Mouse (Mus musculus) neutrophil, adult 5-6 weeks (primary cell): ENCODE results near the gene Tmub1. TPM values are rescaled to one million over a fixed set of nuclear protein-coding genes. Genes with fewer than 3 reads are reported as not detected.
"Not testable (repeated sequence)": the region's sequence is repeated elsewhere in the genome, so short reads cannot be mapped to it uniquely, and the experiment has no call there.

Experiments used
- ATAC-seq: fragments of 151-379, 151-347 bp; 2 replicates; pipeline ENCODE4 v1.8.0; 2017; ENCODE audit warnings: mild to moderate bottlenecking, moderate TSS enrichment; ENCODE audit not compliant: insufficient number of reproducible peaks, poor library complexity, low FRiP score, severe bottlenecking; ENCODE audit errors: extremely low read depth
- total RNA-seq: library from RNA; stranded (forward); fragments of 200-1000 nt; gene quantifications from 2 replicates; pipeline ENCODE4 v1.2.3, GENCODE M21; 2017

Gene Tmub1
- total RNA-seq, 1 experiment from 2014 or later, result 29.4 TPM

- ATAC-seq, result no peak
These were observed 46.6 kb downstream of the Tmub1 start for GRCm38 (mm10) chr5:24400911-24401605.

DNA sequence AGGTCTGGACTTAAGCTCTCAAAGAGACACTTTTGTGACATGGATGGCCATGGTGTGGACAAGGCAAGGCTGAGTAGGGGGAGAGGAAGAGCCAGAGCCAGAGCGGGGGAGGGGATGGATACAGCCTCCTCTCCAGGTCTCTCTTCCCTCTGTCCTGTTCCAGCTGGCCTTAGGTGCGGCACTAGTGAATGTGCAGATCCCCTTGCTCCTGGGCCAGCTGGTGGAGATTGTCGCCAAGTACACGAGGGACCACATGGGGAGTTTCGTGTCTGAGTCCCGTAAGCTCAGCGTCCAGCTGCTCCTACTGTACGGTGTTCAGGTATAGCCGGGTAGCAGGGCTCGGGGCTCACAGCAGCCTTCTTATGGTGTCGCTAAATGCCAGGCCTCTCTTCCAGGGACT, 47.3 kb downstream of the Tmub1 start:
- no peak for ATAC-seq

GRCm38 (mm10) chr5:24399686-24400085, 48.0 kb downstream of the Tmub1 start:
- no peak for ATAC-seq

DNA sequence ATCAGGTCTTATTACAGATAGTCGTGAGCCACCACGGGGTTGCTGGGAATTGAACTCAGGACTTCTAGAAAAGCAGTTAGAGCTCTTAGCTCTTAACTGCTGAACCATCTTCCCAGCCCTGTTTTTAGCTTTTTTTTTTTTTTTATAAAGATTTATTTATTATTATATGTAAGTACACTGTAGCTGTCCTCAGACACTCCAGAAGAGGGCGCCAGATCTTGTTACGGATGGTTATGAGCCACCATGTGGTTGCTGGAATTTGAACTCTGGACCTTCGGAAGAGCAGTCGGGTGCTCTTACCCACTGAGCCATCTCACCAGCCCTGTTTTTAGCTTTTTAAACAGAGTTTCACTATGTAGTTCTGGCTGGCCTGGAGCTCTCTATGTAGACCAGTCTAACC, 51.4 kb downstream of the Tmub1 start:
- not testable (repeated sequence) for ATAC-seq

Other genes with a start within 250 kb of the Tmub1 start
- gene Kcnh2, start 96.2 kb downstream of the Tmub1 start, total RNA-seq, result 0.12 TPM in 1 of 2 replicates, not detected in the other
- gene Nos3, start 83.0 kb downstream of the Tmub1 start, total RNA-seq, result not detected in 2 replicates
- gene Atg9b, start 55.7 kb downstream of the Tmub1 start, total RNA-seq, result not detected in 2 replicates
- gene Abcb8, start 54.2 kb downstream of the Tmub1 start, total RNA-seq, result 5.0 and 5.2 TPM in 2 replicates
- gene Asic3, start 34.5 kb downstream of the Tmub1 start, total RNA-seq, result 0.23 TPM in 1 of 2 replicates, not detected in the other
- gene Cdk5, start 24.3 kb downstream of the Tmub1 start, total RNA-seq, result 30.0 and 36.6 TPM in 2 replicates
- gene Slc4a2, start 24.0 kb downstream of the Tmub1 start, total RNA-seq, result 56.8 and 58.0 TPM in 2 replicates
- 32.2 and 32.9 TPM in 2 replicates for gene Fastk, start 2.6 kb downstream of the Tmub1 start, total RNA-seq
- 26.1 and 28.6 TPM in 2 replicates for gene Agap3, start 4.3 kb upstream of the Tmub1 start, total RNA-seq
- not detected in 2 replicates for gene Gbx1, start 79.3 kb upstream of the Tmub1 start, total RNA-seq
- not detected in 2 replicates for gene Asb10, start 93.1 kb upstream of the Tmub1 start, total RNA-seq
- gene 4931409K22Rik, start 109.0 kb upstream of the Tmub1 start, total RNA-seq, result not detected in 2 replicates
- 40.0 and 40.4 TPM in 2 replicates for gene Abcf2, start 129.6 kb upstream of the Tmub1 start, total RNA-seq
- 28.4 and 37.9 TPM in 2 replicates for gene Chpf2, start 138.9 kb upstream of the Tmub1 start, total RNA-seq
- gene Smarcd3, start 176.6 kb upstream of the Tmub1 start, total RNA-seq, result 0.25 and 1.0 TPM in 2 replicates
- gene Nub1, start 237.7 kb upstream of the Tmub1 start, total RNA-seq, result 95.3 and 96.3 TPM in 2 replicates